Mouse (Mus musculus) induced T-regulatory cell, adult 2 months (primary cell): ENCODE measurements at regions not wholly inside any gene's neighbourhood (a gene's known extent, or its start where the extent isn't known, plus 50 kb on each side); places are given as distances from the start of the nearest gene placed in this dataset.
"Not testable (repeated sequence)": the region's sequence is repeated elsewhere in the genome, so short reads cannot be mapped to it uniquely, and the experiment has no call there.

ENCODE experiments used
- DNase-seq: peaks from one replicate; pipeline ENCODE4 v3.0.0-alpha.2; 2012; ENCODE audit warnings: low read depth

- no peak for DNase-seq
These were observed 418.4 kb upstream of the Arrdc4 start for GRCm38 (mm10) chr7:69167456-69167855.

DNA sequence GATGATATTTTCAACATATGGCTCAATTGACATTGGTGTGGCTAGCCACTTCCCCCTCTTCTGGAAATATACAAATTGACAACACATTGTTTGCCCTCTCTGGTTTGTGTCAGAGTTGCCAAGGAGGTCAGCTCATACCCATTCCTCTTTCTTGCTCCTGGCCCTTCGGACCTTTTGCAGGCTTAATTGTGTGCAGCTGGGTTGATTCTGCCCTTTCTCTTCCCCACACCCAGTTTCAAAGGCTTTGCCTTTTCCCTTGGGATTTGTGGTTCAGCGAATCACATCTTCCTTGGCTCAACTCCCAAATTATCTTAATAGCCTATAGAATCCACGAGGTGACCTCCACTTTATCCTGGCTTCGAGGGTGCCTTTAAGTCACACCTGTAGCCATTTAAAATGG, 412.9 kb upstream of the Arrdc4 start:
- DNase-seq: no peak

- DNase-seq: no peak
These were observed 393.3 kb upstream of the Arrdc4 start for GRCm38 (mm10) chr7:69142351-69142750.

GRCm38 (mm10) chr7:69133441-69133840, 384.4 kb upstream of the Arrdc4 start:
- DNase-seq: no peak

DNA sequence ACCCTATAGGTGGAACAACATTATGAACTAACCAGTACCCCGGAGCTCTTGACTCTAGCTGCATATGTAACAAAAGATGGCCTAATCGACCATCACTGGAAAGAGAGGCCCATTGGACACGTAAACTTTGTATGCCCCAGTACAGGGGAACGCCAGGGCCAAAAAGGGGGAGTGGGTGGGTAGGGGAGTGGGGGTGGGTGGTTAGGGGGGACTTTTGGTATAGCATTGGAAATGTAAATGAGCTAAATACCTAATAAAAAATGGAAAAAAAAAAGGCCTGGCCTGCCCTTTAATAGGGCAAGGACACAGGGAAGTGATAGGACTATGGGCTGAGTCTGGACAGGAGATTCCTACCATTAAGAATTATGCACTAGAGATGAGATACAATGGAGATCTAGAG, 352.7 kb upstream of the Arrdc4 start:
- not testable (repeated sequence) for DNase-seq

- DNase-seq: no peak
These were observed 348.6 kb upstream of the Arrdc4 start for GRCm38 (mm10) chr7:69097587-69098095.

- no peak for DNase-seq
These were observed 325.7 kb upstream of the Arrdc4 start for GRCm38 (mm10) chr7:69074780-69075179.

GRCm38 (mm10) chr7:69062994-69063393, 314.0 kb upstream of the Arrdc4 start:
- no peak for DNase-seq

DNA sequence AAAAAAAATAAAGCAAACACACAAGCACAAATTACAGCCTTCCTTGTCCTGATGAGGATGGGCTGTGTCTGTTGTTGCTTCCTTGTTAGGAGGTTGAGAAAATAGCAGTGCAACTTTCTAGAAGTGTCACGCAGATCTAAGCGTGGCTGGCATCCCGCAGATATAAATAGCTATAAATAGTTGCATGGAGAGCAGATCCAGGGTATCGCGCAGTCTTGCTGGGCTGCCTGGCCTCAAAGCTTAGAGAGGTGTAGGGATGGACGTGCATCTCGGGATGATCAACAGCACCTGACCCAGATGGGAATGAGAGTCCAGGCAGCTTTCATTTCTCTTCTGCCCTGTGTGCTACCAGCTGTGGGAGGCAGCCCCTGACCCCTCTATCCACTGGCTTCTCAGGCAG, 313.5 kb upstream of the Arrdc4 start:
- DNase-seq: no peak

- no peak for DNase-seq
These were observed 313.1 kb upstream of the Arrdc4 start for GRCm38 (mm10) chr7:69062094-69062493.

DNA sequence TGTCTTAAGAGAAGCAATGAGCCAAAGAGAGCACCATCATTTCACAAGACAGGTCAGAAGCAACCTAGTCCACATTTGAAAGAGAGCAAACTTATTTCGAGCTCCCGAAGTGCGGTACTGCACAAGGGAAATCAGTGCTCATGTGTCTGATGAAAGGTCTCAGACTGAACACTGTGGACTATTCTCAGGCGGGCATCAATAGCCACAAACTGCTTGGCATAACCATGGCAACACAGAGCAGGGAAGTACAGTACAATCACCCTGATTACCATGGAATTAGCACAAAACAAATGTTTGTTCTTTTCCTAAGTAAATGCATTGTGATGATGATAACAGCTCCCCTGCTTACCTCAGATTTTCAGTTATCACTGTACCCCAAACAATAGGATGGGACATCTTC, 312.2 kb upstream of the Arrdc4 start:
- no peak for DNase-seq

DNA sequence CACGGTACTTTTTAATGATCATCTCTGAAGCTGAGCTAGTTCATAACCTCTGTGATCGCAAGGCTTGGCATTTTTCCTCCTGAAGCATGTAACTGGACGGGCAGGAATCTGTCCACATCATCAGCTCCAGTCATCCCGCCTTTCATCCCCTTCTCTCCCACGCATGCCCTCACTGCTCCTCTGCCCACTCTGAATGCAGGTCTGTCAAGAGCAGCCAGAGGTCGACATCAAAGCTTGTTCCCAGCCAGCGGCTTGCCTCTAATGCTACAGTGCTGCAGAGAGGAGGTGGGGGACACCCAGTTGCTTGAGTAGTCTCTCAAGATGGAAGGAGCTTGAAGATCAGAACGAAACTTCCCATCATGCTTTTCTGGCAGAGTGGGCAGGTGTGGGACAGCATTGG, 267.5 kb upstream of the Arrdc4 start:
- no peak for DNase-seq

GRCm38 (mm10) chr7:69015047-69015446, 266.0 kb upstream of the Arrdc4 start:
- DNase-seq: no peak

- no peak for DNase-seq
These were observed 258.2 kb upstream of the Arrdc4 start for GRCm38 (mm10) chr7:69007237-69007636.

- no peak for DNase-seq
These were observed 239.0 kb upstream of the Arrdc4 start for GRCm38 (mm10) chr7:68988061-68988460.

DNA sequence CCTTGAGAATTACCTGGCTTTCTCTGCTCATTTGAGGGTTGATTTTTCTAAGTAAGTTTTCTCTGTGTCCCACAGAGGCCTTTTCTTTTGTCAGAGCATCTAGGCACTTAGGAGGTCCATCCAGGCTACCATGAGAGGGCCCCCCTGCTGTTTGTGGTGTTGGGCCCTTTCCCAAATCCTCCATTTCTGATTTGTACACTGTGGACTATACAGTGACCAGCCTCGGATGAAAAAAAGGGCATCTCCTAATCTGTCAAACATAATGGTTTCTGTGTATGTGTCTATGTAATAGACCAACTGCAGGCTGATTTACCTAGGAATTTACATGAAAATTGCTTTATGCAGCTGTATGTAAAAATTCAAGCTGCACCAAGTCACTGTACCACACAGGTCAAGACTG, 234.9 kb upstream of the Arrdc4 start:
- DNase-seq: no peak

DNA sequence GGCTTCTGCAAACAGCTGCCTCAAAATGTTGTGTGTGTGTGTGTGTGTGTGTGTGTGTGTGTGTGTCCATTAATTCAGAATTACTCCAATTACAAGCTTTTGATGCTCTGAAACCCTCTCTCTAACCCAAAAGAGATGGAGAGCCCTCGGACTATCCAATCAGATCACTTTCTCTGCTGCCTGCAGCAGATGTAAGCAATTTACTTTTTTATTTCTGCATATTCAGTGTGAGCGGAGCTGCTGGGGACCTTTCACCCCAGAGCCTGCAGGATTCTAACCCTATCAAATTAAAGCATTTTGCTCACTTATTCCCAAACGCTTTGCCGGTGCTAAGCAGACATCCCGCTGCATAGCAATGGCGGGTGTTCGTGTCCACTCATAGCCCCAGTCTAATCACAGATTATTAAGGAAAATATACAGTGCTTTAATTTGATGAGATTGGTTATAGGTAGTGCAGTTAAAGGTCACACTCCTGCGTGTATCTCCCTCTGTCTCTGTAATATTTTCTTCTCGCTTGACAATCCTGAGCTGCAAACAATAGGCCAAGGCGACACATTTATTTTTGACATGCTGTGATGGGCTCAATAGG, 234.0 kb upstream of the Arrdc4 start:
- DNase-seq: no peak

GRCm38 (mm10) chr7:68978576-68978975, 229.5 kb upstream of the Arrdc4 start:
- DNase-seq: no peak

- DNase-seq: no peak
These were observed 228.0 kb upstream of the Arrdc4 start for GRCm38 (mm10) chr7:68976813-68977752.

DNA sequence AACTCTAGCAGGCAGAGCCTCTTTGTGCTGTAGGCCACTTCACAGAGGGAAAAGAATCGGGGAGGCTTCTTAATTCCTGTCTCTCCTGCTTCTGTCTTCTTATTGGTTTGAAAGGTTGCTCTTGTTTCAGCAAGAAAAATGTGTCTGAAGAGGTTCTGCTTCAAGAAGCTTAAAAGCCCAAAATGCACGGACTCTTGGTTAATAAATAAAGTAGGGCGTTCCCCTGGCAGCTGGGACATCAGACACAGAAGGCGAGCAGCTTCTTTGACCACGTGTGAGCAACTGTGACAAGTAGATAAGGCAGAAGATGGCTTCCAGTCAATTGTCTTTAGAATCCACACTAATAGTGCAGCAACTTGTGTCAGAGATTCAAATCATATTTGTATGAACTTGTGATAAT, 226.9 kb upstream of the Arrdc4 start:
- no peak for DNase-seq

DNA sequence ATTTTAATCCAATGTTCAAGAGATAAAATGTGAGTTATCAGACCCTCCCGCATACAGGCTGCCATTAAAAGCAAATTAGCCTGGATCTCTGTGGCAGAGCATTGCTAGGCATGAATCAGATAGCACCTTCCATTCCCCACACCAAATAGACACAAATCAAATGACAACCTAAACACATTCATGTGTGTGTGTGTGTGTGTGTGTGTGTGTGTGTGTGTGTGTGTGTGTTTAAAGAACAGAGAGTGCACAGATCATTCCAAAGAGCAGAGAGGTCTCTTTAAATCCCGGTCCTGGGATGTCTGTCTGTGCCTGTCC, 226.5 kb upstream of the Arrdc4 start:
- DNase-seq: no peak

DNA sequence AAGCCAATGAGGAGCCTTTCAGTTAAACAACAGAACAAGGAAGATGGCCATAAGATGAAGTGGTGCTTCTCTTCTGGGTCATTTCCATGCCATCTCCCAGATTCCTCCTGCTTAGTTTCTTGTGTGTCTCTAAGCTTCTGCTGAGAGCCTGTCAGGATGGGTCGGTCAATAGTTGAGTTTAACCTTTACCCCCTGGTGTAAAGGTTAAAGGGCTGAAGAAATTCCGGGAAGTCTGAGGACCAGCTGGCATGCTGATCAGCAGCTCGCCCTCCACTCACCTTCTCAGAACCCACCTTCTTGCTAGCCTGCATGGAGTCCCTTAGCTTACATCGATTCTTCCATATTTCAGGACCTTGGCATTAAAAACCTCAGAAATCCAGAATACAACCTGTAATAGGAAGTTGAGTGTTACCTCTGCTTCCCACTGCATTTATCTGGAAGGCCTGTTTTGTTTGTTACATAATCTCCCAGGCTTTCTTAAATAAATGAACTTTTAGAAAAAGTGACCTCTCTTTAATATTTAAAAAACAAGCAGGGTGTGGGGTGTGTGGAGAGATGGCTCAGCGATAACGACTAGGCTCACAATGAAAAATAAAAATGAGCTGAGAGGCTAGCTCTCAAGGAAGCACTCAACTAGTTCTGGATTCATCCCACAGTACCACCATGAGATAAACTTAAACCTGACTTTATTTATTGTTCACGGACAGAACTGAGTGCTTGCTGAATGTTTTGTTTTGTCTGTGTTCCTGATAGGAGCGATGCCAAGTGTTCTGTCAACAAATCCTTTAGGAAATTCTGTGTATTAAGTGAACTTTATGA, 225.9 kb upstream of the Arrdc4 start:
- no peak for DNase-seq
